Mouse (Mus musculus): ENCODE measurements around the gene Egr4.

GRCm38 (mm10) chr6:85489717-85490116, 23.7 kb downstream of the Egr4 start:
- no peak for TF ChIP-seq CTCF (IDR thresholded peaks at IDR 0.05; ENCODE audit: borderline replicate concordance, extremely low read depth, insufficient read depth, insufficient read length)
- TF ChIP-seq POLR2A (IDR thresholded peaks at IDR 0.05; ENCODE audit: borderline replicate concordance, extremely low read depth, insufficient read depth, insufficient read length, poor library complexity, severe bottlenecking), result no peak

Data from brain, embryonic 14.5 days (tissue).